Mouse (Mus musculus) urinary bladder, adult 18-20 months (tissue): ENCODE data around the gene Snn.
A peak's percentile ranks its signal among the peaks of the same experiment; 100 is the strongest.
"Not testable (repeated sequence)": the region's sequence is repeated elsewhere in the genome, so short reads cannot be mapped to it uniquely, and the experiment has no call there.

Experiments used
- DNase-seq, 2 experiments: peaks; one replicate each; pipeline ENCODE4 v3.0.0; 2022; ENCODE audit warnings: low spot score in 2 of 2, mixed read lengths in 2 of 2

Snn gene

GRCm38 (mm10) chr16:11060645-11061044 is at the start of gene Snn:
TSS of gene Snn (plus strand) at chr16:11060945.
- no peak for DNase-seq

DNA sequence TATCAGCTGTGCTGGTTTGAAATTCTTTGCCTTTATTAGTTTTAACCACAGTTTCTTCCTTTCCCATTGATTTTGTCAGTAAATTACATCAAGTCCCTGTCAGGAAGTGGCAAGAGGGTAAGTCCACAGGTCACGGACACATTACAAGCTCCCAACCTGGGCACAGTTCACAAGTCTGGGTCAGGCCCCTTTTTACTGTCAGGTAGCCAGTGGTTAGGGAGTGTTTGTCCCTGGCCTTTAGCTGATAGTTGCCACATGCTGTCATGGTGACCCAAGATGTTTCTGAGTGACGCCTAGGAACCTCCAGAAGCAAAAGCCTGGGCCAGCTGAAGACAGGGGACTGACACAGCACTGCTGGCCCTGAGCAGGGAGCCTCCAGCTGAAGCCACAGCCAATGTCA is 49.5 kb upstream of the Snn start:
- DNase-seq: no peak

DNA sequence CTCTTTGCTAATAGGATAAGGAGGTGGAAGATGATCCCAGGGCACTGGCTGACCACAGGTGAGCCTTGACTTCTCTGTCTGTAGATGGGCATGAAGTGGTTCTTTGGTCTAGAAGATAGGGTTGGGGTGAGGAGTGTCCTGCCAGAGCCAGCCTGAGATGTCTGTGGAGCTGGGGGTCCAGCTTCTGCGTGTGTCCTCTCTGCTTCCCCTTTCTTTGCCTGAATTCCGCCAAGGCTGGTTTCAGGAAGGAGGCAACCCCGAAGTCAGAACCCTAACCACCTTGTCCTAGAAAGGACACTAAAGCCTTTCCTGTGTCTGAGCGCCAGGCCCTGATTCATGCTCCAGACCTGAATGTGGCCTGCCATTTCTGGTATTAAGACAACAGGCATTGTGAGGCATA is 48.8 kb upstream of the Snn start:
- DNase-seq: no peak

DNA sequence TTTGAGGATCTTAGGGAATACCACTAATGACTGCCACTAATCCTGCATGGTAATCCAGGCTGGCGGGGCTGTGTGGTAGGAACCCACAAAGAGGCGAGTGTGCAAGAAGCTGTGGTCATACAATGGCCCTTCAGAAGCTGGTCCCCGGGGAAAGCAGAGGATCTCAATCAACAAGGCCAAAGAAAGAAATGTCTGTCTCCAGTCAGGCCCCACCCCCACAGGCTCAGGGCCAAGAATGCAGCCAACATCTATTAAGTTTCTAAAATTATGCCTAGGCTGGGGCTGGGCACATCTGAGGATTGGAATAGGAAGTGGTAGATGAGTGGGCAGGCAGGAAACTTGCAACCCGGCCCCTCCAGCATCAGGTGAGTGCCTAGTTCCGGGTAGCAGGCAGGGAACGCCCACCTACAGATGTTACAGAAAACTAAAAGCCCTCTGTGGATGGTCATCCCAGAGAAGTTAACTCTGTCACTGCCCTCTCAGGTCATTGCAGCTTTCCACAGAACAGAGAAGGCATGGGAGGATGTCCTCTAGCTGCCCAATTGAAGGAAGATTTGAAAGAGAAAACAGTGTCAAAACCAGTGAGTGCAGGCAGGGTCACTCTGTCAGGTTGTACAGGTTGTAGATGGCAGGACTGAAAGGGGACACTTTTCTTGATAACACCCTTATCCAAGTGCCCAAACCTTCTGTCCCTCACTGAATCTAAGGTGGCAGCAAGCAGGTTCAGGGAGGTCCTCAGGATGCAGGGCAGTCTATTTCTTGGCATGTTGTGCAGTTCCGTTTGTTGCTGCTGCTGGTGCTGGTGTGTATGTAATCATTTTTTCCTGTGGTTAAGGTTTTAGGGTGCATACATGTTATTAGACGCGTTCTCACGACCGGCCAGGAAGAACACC is 47.9 kb upstream of the Snn start:
- no peak for DNase-seq

DNA sequence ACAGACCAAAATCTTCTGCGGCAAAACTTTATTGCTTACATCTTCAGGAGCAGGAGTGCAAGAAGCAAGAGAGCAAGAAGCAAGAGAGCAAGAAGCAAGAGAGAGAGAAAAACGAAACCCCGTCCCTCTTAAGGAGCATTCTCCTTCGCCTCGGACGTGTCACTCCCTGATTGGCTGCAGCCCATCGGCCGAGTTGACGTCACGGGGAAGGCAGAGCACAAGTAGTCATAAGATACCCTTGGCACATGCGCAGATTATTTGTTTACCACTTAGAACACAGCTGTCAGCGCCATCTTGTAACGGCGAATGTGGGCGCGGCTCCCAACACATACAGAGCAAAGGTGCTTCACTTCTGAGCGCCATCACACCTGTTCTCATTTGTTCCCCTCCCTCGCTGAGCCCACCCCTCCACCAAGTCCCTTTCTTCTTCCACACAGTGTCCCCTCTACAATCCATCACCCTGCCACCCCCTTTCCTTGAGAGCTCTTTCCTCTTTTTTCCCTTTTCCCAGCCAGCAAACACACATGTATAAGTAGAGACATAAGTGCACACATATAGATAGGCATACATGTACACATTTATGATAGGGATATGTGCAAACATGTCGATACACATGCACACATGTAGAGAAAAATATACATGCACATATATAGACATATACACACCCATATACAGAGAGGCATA is 47.1 kb upstream of the Snn start:
- DNase-seq: not testable (repeated sequence)

GRCm38 (mm10) chr16:11014407-11014806 is 46.3 kb upstream of the Snn start:
- DNase-seq: no peak

- no peak for DNase-seq
These were observed 44.4 kb upstream of the Snn start for GRCm38 (mm10) chr16:11016353-11016752.

DNA sequence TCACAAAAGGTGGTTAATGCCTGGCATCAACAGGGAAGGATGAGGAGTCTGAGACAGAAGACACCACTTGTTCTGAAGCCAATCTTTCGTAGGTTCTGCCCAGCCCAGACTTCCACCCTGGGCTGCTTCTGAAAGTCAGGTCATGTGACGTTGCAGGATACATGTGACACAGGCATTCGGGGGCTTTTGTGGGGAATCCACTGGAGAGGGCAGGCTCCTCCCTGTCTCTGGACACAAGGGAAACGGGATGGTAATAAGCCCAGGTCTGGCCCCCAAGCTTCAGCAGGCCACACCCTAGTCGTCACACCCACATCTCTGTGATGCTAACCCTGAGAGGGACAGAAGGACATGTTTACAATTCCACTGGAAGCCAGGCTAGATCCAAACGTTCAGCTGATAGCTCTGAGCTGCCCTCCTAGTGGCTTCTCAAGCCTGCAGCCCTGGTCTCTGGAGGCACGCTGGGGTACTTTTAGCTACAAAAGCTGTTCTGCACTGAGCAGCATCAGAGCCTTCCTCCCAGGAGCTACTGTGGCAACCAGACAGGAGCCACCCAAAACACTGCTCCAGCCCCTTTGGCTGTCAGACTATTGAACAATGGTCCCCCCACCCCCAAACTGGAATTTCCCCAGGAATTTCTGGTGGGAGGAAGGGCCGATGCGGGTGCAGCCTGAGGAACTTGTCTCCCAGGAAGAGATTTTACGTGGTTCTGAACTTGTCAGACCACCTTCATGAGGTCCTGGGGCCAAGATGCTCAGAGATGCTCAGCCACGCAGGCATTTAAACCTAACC is 42.7 kb upstream of the Snn start:
- DNase-seq: no peak

- DNase-seq: no peak
These were observed 39.2 kb upstream of the Snn start for GRCm38 (mm10) chr16:11021403-11022112.

DNA sequence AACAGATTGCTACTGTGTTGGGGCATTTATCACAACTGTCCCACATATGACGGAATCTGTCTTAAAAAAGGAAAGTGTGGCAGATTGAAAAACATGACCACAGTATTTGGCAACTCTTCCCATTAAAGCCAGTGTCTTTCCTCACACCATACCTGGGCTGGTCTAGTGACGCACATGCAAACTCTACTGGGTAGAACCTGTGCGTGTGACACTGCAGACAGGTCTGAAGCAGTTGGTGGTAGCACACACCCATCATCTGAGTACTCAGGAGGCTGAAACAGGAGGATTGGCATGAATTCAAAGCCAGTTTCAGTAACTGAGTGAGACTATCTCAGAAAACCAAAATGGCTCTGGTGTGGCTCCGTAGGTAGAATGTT is 38.6 kb upstream of the Snn start:
- no peak for DNase-seq

DNA sequence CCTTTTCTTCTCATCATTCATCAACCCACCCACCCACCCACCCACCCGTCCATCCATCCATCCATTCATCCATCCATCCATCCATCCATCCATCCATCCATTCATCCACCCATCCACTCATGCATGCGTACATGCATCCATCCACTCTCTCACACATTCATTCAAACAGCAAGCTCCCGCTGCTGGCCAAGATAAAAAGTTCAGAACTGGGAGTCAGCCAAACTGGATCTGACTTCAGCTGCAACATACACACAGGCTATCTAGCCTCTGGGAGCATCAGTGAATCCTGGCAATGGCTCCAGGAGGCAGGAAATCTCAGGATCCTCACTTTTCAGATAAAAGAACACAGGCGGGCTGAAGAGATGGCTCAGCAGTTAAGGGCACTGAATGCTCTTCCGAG is 37.1 kb upstream of the Snn start:
- DNase-seq: no peak

GRCm38 (mm10) chr16:11024841-11025240 is 35.9 kb upstream of the Snn start:
- no peak for DNase-seq

DNA sequence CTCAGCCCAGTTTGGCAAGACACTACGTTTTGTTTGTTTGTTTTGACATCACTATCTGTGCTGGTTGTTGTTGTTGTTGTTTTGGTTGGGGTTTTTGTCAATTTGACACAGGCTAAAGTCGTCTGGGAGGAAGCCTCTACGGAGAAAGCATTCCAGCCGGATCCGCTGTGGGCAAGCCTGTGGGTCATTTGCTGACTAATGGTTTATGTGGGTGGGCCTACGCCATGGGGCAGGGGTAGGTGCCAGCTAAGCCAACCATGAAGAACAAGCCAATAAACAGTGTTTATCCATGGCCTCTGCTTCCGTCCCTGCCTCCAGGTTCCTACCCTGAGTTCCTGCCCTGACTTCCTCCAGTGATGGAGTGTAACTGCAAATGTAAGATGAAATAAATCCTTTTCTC is 32.5 kb upstream of the Snn start:
- no peak for DNase-seq

DNA sequence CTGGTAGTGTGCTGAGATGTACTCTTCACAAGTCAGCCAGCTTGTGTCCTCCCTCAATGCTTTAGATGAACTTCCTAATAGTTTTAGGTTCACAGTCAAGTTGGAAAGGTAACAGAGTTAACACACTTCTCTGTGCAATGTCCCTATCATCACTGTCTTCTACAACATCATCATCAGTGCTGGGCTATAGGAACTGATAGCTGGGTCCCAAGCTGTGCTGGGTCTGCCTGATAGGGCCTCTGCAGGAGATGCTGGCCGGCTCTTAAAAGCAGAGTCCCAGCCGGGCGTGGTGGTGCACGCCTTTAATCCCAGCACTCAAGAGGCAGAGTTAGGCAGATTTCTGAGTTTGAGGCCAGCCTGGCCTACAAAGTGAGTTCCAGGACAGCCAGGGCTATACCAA is 29.9 kb upstream of the Snn start:
- no peak for DNase-seq

GRCm38 (mm10) chr16:11031320-11031719 is 29.4 kb upstream of the Snn start:
- no peak for DNase-seq

GRCm38 (mm10) chr16:11034193-11034803 is 26.4 kb upstream of the Snn start:
- DNase-seq: peak; percentile 71 to 77

DNA sequence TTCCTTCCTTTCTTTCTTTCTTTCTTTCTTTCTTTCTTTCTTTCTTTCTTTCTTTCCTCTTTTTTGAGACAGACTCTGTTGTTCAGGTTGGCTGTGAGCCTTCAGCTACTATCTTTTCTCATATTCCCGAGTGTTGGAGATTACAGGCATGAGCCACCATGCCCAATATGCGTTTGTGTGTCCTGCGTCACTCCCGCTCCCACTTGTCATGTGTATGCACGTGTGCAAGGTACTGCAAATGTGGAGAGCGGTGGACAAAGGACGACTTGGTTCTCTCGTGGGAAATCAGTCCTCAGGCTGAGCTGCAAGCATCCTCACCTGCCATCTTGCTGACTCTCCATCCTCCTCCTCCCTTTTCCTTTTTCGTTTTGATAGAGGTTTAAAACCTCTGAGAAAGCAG is 25.5 kb upstream of the Snn start:
- no peak for DNase-seq

DNA sequence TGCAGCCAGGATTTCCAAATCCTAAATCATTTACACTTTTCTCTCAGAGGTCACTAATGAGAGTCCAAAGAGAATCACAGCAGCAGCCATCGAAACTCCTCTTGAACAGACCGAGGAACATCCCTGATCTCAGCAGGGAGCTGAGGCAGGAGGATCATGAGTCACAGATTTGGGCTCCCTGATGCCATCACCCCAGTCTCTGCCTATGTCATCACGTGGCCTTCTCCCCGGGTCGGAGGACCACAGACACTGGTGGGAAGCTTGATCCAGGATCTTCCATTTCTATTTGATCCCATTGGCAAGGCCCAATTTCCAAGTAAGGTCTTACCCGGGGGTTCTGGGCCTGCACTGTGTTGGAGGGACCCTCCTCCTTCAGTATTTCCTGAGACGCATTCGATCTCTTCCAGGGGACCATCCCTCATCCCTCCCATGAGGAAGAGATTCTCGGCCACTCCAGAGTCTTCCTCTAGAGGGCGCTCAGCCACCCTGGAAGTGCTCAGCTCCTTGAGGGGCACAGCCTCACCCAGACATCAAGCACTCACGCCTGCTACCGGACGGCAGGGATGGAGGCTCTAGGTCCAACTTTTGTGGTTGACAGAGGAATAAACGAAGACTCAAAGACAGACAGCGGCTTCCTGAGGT is 24.8 kb upstream of the Snn start:
- peak; percentile 40 to 46 for DNase-seq

GRCm38 (mm10) chr16:11040603-11041002 is 20.1 kb upstream of the Snn start:
- DNase-seq: no peak

DNA sequence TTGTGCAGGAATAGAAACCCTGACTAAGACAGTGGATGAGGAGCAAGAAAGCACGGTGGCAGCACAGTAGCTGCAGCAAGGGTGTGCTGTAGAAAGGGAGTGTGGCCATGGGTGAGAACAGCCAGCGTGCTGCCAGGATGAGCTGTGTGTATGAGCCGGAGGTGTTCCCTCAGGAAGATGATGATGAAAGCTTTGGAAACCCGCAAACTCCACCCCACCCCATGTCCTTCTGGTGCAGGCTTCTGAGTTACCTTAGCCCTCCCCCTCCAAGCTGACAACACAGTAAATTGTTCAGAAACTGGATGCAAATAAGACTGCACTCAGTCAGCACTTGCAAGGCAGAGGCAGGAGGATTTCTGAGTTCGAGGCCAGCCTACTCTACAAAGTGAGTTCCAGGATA is 17.5 kb upstream of the Snn start:
- no peak for DNase-seq

GRCm38 (mm10) chr16:11046437-11046836 is 14.3 kb upstream of the Snn start:
- DNase-seq: no peak
